ENCODE assay signal across 9 mouse cellular contexts in genomic region chr16:90710313-90710712, GRCm38 (mm10). TPM values are rescaled to one million over a fixed set of nuclear protein-coding genes. Genes with fewer than 3 reads are reported as not detected.
DNase-seq lines count a peak whose midpoint lies in the region; ATAC-seq and TF ChIP-seq lines count a peak whose summit lies in the region.
"Had no signal": no experiment of that assay in that cellular context is flagged by ENCODE, and none has a peak within 500 bp of the region (broad histone marks: within the 10 kb centered on the region; RNA-seq: fewer than 3 reads in every experiment).

No protein-coding gene starts in this region.

- no peak for ATAC-seq in lung, embryonic 14.5 days (ENCODE audit: insufficient read depth)
- ATAC-seq in hindbrain, embryonic 15.5 days (ENCODE audit: low FRiP score, low read depth) = no peak
- no peak for ATAC-seq in neural tube, embryonic 15.5 days (ENCODE audit: low FRiP score)

- H3K9ac ChIP-seq in lung, embryonic 14.5 days = no peak overlapping the region
- H3K9ac ChIP-seq in hindbrain, embryonic 15.5 days = peak overlapping the region; percentile 37
- H3K9ac ChIP-seq in neural tube, embryonic 15.5 days (replicated peaks) = peak overlapping the region; percentile 41

- H3K36me3 ChIP-seq in lung, embryonic 14.5 days (ENCODE audit: insufficient read depth) = no peaks in the 10 kb centered on the region
- no peaks in the 10 kb centered on the region for H3K36me3 ChIP-seq in hindbrain, embryonic 15.5 days
- no peaks in the 10 kb centered on the region for H3K36me3 ChIP-seq in neural tube, embryonic 15.5 days

- peak overlapping the region; percentile 23 for H3K4me3 ChIP-seq in cerebellum, adult 2 months (replicated peaks; ENCODE audit: insufficient read depth, low read depth, low read length)
- H3K4me3 ChIP-seq in lung, embryonic 14.5 days (ENCODE audit: low read depth, low read length) = no peak overlapping the region
- peak overlapping the region; percentile 34 for H3K4me3 ChIP-seq in hindbrain, embryonic 15.5 days
- peak overlapping the region; percentile 31 for H3K4me3 ChIP-seq in neural tube, embryonic 15.5 days (replicated peaks)

- H3K27ac ChIP-seq in cerebellum, adult 2 months (ENCODE audit: insufficient read depth, low read length) = no peak overlapping the region
- no peak overlapping the region for H3K27ac ChIP-seq in lung, embryonic 14.5 days (ENCODE audit: low read depth)
- H3K27ac ChIP-seq in hindbrain, embryonic 15.5 days (replicated peaks) = peak overlapping the region; percentile 82
- peak overlapping the region; percentile 81 for H3K27ac ChIP-seq in neural tube, embryonic 15.5 days (replicated peaks)

- TF ChIP-seq POLR2A in cerebellum, adult 2 months (IDR thresholded peaks at IDR 0.05; ENCODE audit: borderline replicate concordance, insufficient read depth, low read length) = no peak

- whole genome bisulfite sequencing in cerebellum, adult 2 months = 27% methylated on average over 12 of the region's 12 CpGs
- 50% methylated on average over 12 of the region's 12 CpGs for WGBS in lung, embryonic 14.5 days
- 43% methylated on average over 12 of the region's 12 CpGs for WGBS in hindbrain, embryonic 15.5 days
- WGBS in neural tube, embryonic 15.5 days = 57% methylated on average over 12 of the region's 12 CpGs

- DNase-seq in cerebellum, adult 2 months = no peak
- DNase-seq in cerebellum, adult 18-20 months = no peak
- peak; percentile 4 for DNase-seq in lung, embryonic 14.5 days
- no peak for DNase-seq in lung, postnatal 14 days
- DNase-seq in urinary bladder, postnatal 10 days (ENCODE audit: low spot score) = no peak
- DNase-seq in cerebellum, postnatal 14 days = no peak

- peak overlapping the region; percentile 47 for H3K4me2 ChIP-seq in lung, embryonic 14.5 days
- H3K4me2 ChIP-seq in hindbrain, embryonic 15.5 days = peak overlapping the region; percentile 69
- H3K4me2 ChIP-seq in neural tube, embryonic 15.5 days = peak overlapping the region; percentile 61

- no peaks in the 10 kb centered on the region for H3K9me3 ChIP-seq in lung, embryonic 14.5 days (ENCODE audit: low read depth, low read length)
- H3K9me3 ChIP-seq in hindbrain, embryonic 15.5 days = no peaks in the 10 kb centered on the region
- no peaks in the 10 kb centered on the region for H3K9me3 ChIP-seq in neural tube, embryonic 15.5 days (replicated peaks)

- no peaks in the 10 kb centered on the region for H3K27me3 ChIP-seq in cerebellum, adult 2 months (ENCODE audit: control insufficient read depth, insufficient read depth, low read length)
- H3K27me3 ChIP-seq in lung, embryonic 14.5 days (ENCODE audit: insufficient read depth, low read length) = no peaks in the 10 kb centered on the region
- H3K27me3 ChIP-seq in hindbrain, embryonic 15.5 days = no peaks in the 10 kb centered on the region; the same call in 1 of the 2 replicates
- H3K27me3 ChIP-seq in neural tube, embryonic 15.5 days (replicated peaks) = peaks cover 5% of the 10 kb centered on the region; the same call in 1 of the 2 replicates

- H3K4me1 ChIP-seq in cerebellum, adult 2 months (ENCODE audit: control insufficient read depth, insufficient read depth, low read length) = peaks cover 4% of the 10 kb centered on the region; the same call in 1 of the 2 replicates
- H3K4me1 ChIP-seq in lung, embryonic 14.5 days (ENCODE audit: insufficient read depth) = peaks cover 9% of the 10 kb centered on the region; the same call in 1 of the 2 replicates
- peaks cover 33% of the 10 kb centered on the region for H3K4me1 ChIP-seq in hindbrain, embryonic 15.5 days (replicated peaks)
- peaks cover 32% of the 10 kb centered on the region for H3K4me1 ChIP-seq in neural tube, embryonic 15.5 days

- no peak for TF ChIP-seq CTCF in cerebellum, adult 2 months (IDR thresholded peaks at IDR 0.05; ENCODE audit: borderline replicate concordance, insufficient read depth, low read depth, low read length)
- TF ChIP-seq CTCF in lung, embryonic 14.5 days (IDR thresholded peaks at IDR 0.05; ENCODE audit: low read depth) = no peak

RNA-seq across cellular contexts. Expression of gene Mis18a, which starts 16.9 kb away (rescaled TPM):
- polyA plus RNA-seq in cerebellum, adult 2 months (2012; rRNA removed) = 6.5 and 8.6 TPM in 2 replicates
- polyA plus RNA-seq in lung, embryonic 14.5 days (2014; fragmentation: Nextera tagmentation; extraction: Ambion mirVana) = 84.8 and 86.2 TPM in 2 replicates
- polyA plus RNA-seq in hindbrain, embryonic 15.5 days (2015; fragmentation: Nextera tagmentation; extraction: Ambion mirVana) = 30.1 and 30.3 TPM in 2 replicates
- 20.4 and 31.3 TPM in 2 replicates for polyA plus RNA-seq in neural tube, embryonic 15.5 days (2015; fragmentation: Nextera tagmentation; extraction: Ambion mirVana)

RNA-seq across cellular contexts. Expression of gene Mrap, which starts 27.7 kb away (rescaled TPM):
- polyA plus RNA-seq in cerebellum, adult 2 months (2012; rRNA removed) = 0.13 and 0.51 TPM in 2 replicates
- 0.43 and 0.91 TPM in 2 replicates for polyA plus RNA-seq in lung, embryonic 14.5 days (2014; fragmentation: Nextera tagmentation; extraction: Ambion mirVana)
- polyA plus RNA-seq in hindbrain, embryonic 15.5 days (2015; fragmentation: Nextera tagmentation; extraction: Ambion mirVana) = 0.30 and 0.52 TPM in 2 replicates
- 0.15 and 0.22 TPM in 2 replicates for polyA plus RNA-seq in neural tube, embryonic 15.5 days (2015; fragmentation: Nextera tagmentation; extraction: Ambion mirVana)
- polyA plus RNA-seq: intestine, embryonic 14.5 days had no signal

Comparison
In these comparisons a context has a peak if more than half of its experiments do, and no peak if none do; other contexts are left out.
1. H3K27ac ChIP-seq: peak in hindbrain, embryonic 15.5 days (single experiment) and neural tube, embryonic 15.5 days (single experiment); none in cerebellum, adult 2 months (single experiment) and lung, embryonic 14.5 days (single experiment).
2. Peak in every context shown above with its lines, with median percentiles within 50 percentile points of each other: H3K4me2 ChIP-seq.